Mouse (Mus musculus) spleen, postnatal 36 days (tissue): ENCODE data around the gene Ptbp3.
"Not testable (repeated sequence)": the region's sequence is repeated elsewhere in the genome, so short reads cannot be mapped to it uniquely, and the experiment has no call there.

Source experiments
- DNase-seq, 2 experiments: peaks; one replicate each; pipeline ENCODE4 v3.0.0; 2022; ENCODE audit warnings: low spot score in 2 of 2, mixed read lengths in 1 of 2

The Ptbp3 gene

DNA sequence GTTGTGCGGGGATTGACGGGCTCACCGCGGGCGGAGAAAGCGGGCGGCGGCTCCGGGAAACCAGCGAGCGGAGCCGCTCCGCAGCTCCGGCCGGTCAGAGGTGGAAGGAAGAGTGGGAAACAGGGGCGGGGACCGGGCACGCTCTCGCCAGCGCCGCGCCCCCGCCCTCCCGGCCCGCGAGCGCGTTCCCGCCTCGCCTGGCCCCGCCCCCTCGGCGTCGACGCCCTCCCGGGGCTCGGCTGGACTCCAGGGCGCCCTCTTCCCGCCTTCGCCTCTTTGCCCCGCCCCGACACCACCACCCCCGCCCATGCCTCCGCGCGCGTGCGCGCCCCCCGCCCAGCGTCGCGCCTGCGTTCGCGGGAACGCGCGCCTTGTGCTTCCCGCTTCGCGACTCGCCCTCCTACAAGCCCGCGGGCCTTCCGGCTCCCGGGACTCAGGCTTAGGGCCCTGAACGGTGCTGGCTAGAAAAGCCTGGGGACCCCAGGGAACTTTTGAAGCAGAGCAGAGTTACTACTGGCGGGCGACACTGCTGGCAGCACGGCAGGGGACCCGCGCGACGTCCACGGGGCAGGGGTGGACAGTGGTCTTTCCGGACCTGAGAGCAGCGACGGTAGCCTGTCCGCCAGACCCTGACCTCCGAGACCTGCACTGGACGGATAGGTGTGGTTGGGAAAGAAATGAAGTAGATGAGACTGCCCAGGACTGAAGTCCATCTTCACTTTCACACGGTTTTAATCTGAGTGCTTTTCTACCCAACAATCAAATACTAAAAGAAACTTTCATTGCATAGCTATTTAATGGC, at the start of gene Ptbp3:
TSS of gene Ptbp3 (minus strand) at position 190 of the 802 bp plus-strand sequence.
- DNase-seq: peak; percentile 94

DNA sequence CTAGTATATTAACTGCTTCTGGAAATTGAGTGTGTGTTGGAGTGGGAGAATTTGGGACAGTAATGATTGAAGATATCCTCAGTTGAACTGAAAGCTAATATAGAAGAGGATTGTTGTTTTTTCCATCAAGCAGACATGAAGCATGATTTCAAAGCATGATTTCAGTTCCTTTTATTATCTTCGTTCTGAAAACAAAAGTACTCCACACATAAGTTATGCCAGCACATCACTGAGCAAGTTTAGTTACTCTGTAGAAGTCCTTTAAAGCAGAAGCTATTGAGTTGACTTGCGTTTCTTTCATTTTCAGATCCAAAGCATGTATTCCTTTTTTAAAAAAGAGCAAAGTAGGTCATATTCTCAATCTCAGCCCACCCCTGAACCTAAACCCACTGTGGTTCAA, 47.4 kb upstream of the Ptbp3 start:
- peak in 1 of 2 experiments; percentile 33 for DNase-seq

GRCm38 (mm10) chr4:59594614-59595013, 45.5 kb upstream of the Ptbp3 start:
- DNase-seq: no peak

DNA sequence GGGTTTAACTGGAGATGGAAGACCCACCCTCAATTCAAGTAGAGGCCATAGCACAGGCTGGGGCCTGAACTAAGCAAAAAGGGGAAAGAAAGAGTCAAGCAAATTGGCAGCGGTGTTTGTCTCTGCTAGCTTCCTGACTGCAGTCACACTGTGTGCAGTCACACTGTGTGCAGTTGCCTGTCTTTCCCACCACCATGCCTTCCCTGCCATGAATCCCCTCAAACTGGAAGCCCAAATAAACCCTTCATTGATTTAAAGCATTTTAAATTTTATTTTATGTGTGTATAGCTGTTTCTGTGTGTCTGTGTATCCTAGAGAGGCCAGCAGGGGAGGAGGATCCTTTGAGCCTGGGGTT, 38.7 kb upstream of the Ptbp3 start:
- no peak for DNase-seq

DNA sequence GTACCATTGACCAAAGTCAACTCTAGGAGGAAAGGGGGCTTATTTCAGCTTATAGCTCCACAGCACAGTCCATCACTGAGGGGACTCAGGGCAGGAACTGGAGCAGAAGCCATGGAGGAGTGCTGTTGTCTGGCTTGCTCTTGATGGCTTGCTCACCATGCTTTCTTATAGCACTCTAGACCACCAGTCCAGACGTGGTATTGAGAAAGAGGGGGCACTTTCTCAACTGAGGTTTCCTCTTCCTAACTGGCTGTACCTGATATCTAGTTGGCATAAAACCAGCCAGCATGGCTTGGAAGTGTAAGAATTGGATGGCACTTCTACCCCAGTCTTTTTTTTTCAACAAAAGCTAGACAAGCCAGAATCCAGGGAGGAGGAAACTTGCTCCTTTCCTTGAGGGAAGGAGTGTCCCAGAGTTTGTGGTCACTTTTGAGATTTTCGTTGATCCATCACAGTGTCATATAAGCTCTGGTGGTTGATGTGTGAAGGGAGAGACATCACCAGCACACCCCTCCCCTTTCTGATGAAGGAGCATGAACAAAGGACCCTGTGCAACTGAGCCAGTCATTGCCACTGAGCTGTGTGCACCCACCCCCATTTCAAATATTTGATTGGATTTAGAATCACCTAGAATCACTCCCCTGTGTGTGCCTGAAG, 38.2 kb upstream of the Ptbp3 start:
- no peak for DNase-seq

DNA sequence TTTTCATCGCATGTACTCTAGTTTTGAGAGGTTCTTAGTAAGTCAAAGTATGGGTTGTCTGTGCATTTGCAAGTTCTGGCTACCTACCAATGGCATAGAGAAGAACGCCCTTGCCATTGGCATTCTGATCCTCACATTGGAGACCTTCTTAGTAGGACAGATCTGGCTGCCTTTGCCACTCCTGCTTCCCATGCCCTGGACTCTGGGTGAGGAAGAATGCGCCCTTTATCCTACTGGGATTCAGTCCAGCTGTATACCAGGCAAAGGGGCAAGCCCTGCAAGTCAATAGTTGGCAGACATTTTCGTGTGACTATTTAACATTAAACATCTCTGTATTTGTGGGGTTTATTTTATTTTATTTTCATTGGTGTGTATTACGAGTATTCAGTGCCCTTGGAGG, 35.9 kb upstream of the Ptbp3 start:
- no peak for DNase-seq

DNA sequence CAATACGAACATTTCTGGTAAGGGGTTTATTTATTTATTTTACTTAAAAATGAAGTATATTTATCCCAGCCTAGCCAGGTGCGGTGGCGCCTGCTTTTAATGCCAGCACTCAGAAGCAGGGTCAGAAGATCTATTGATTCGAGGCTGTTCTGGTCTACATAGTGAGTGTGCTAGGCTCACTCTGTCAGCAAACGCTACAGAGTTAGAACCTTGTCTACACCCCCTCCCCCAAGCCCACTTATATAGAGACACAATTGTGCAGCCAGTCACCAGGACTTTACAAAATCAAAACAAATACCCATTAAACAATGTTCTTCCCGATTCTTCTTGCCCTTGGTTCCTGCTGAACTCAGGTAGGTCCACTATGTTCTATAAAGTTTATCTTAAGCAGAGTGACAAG, 33.0 kb upstream of the Ptbp3 start:
- DNase-seq: no peak

- DNase-seq: peak; percentile 99 to 100
These were observed 32.4 kb upstream of the Ptbp3 start, which contains the start of gene Hsdl2 for GRCm38 (mm10) chr4:59581314-59582185. Gene Hsdl2, plus strand, starts transcription at chr4:59581563.

DNA sequence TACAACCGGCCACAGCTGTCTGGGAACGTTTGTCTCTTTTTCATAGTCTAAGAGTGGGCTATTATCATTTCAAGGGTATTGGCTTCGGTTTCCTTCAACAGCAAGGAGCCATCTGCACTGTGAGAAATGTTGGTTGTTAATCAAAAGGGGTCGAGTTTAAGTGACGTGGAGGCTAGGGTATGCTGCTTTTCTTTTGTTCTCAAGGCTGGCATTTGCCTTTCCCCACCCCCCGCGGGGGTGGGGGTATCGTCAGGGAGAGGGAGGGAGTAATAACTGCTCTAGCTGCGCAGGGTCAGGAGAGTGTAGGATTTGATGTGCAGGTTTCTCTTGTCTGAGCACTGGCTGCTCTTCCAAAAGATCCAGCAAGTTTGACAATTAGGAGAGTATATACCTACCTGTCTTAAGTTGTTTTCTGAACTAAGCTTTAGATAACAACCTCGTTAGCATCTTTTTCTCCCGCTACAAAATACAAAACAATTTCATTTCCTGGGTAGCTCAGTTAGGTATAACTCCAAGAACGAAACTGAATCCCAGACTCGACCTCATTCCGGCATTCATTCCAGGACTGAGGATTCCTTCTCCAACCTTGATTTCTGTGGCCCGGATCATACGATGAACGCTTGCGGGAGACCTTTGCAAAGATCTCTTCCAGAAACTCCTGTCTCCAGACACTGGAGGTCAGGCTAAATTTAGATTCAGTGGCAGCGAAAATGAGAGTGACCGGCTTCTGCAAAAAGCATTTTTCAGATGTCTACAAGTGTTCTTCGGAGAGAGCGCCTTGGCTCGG, 31.5 kb upstream of the Ptbp3 start:
- peak in 1 of 2 experiments; percentile 34 for DNase-seq

DNA sequence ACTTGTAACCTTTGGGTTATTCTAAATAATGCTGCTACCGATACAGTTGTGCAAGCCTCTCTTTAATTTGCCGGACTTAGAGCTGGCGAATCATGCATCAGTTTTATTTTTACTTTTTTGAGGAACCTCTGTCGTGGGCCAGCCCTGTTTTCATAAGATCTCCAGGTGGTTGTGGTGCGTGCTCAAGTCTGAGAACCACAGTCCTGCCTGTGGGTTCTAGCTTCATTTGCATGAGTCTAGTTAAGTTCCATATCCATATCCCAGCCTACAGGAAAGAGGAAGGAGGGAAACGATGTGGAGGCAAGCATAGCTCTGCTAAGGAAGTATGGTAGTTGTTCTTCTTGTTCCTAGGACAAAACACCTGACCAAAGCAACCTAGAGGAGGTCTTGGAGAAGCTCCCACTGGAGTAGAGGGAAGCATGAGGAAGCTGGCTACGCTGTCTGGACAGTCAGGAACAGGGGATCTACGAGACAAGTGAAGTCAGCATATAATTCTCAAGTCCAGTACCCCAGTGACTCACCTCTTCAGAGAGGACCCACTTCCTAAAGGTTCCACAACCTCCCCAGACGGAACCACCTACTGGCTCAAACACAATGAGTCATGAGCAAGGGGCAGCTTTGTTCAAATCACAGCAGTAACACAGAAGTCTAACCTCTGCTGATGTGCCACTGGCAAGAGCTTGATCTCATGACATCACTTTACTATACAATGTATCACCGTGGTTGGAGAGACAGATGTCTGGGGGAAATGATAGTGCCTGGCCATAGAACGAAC, 26.2 kb upstream of the Ptbp3 start:
- DNase-seq: no peak

GRCm38 (mm10) chr4:59572521-59573118, 23.5 kb upstream of the Ptbp3 start:
- no peak for DNase-seq

DNA sequence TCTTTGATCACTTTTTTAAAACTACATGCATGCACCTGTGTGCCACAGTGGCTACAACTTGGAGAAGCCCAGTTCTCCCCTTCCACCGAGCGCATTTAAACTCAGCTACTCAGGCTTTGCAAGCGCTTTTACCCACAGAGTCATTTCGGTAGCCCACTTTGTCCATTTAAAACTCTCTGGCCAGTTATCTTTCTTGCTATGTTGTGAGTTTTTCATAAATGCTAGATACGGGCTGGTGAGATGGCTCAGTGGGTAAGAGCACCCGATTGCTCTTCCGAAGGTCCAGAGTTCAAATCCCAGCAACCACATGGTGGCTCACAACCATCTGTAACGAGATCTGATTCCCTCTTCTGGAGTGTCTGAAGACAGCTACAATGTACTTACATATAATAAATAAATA, 21.4 kb upstream of the Ptbp3 start:
- not testable (repeated sequence) for DNase-seq

- peak; percentile 66 to 75 for DNase-seq
These were observed 20.4 kb upstream of the Ptbp3 start for GRCm38 (mm10) chr4:59569538-59569937.

- DNase-seq: no peak
These were observed 18.6 kb upstream of the Ptbp3 start for GRCm38 (mm10) chr4:59567576-59568260.

GRCm38 (mm10) chr4:59565571-59566188, 16.5 kb upstream of the Ptbp3 start:
- DNase-seq: no peak

- DNase-seq: no peak
These were observed 15.0 kb upstream of the Ptbp3 start for GRCm38 (mm10) chr4:59564128-59564527.

DNA sequence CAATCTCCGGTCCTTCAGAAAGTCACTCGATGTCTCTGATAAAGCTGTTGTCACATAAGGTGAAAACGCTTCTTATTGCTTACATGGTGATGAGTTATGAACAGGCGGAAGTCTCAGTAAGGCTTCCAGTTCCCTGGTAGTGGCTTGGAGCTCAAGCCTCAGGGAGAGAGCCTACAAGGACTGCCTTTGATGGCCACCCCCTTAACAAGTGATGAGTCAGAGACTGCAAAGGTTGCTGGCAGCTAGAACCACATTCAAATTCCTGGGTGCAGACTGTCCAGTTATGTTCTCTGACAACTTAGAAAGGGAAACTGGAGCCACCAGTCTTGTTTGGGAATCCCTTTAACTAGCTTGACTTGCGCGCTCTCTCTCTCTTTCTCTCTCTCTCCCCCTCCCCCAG, 11.0 kb upstream of the Ptbp3 start:
- DNase-seq: no peak

- no peak for DNase-seq
These were observed 9.0 kb upstream of the Ptbp3 start for GRCm38 (mm10) chr4:59558096-59558720.

DNA sequence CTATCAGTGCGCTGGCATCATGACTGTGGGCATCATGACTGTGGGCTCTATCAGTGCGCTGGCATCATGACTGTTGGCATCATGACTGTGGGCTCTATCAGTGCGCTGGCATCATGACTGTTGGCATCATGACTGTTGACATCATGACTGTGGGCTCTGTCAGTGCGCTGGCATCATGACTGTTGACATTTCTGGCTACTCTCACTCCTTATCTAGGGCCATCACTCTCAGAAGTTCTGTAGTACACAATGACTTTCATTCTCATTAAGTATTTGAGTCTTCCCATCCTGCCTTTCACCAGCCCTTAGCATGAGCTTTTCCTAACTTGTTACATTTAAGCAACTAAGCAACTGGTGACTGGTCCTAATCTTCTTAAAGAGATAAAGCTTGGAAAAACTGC, 8.2 kb upstream of the Ptbp3 start:
- not testable (repeated sequence) for DNase-seq
